Mouse (Mus musculus) hindbrain, embryonic 15.5 days (tissue): ENCODE results near the gene Lgals8. TPM values are rescaled to one million over a fixed set of nuclear protein-coding genes. Genes with fewer than 3 reads are reported as not detected.
"Not testable (repeated sequence)": the region's sequence is repeated elsewhere in the genome, so short reads cannot be mapped to it uniquely, and the experiment has no call there.

Experiments
- ATAC-seq: fragments of 200-750 bp; cut with Nextera tagmentation; 2 replicates; pipeline ENCODE4 v1.8.0; 2017; ENCODE audit warnings: low read depth, moderate number of reproducible peaks, moderate TSS enrichment; ENCODE audit not compliant: low FRiP score
- H3K27ac ChIP-seq: fragments of 300-500 bp; sonication (generic); replicated peaks from 2 replicates; pipeline ENCODE4 v1.5.1; 2015; ENCODE audit warnings: mild to moderate bottlenecking, inconsistent platforms
- H3K27me3 ChIP-seq: fragments of 300-500 bp; sonication (generic); 2 replicates; pipeline ENCODE4 v1.6.1; 2015; ENCODE audit warnings: control low read depth, inconsistent platforms
- H3K36me3 ChIP-seq: fragments of 300-500 bp; sonication (generic); 2 replicates; pipeline ENCODE4 v1.6.1; 2015; ENCODE audit warnings: control low read depth, inconsistent platforms
- H3K4me1 ChIP-seq: fragments of 300-500 bp; sonication (generic); replicated peaks from 2 replicates; pipeline ENCODE4 v1.6.1; 2015; ENCODE audit warnings: control low read depth, inconsistent platforms
- H3K4me2 ChIP-seq: fragments of 300-500 bp; sonication (generic); 2 replicates; pipeline ENCODE4 v1.6.1; 2015; ENCODE audit warnings: moderate library complexity, mild to moderate bottlenecking, inconsistent platforms
- H3K4me3 ChIP-seq: fragments of 300-500 bp; sonication (generic); 2 replicates; pipeline ENCODE4 v1.5.1; 2015; ENCODE audit warnings: mild to moderate bottlenecking, inconsistent platforms
- H3K9ac ChIP-seq: fragments of 300-500 bp; sonication (generic); 2 replicates; pipeline ENCODE4 v1.6.1; 2015; ENCODE audit warnings: inconsistent platforms
- H3K9me3 ChIP-seq: fragments of 300-500 bp; sonication (generic); 2 replicates; pipeline ENCODE4 v1.6.1; 2016; ENCODE audit warnings: control low read depth, inconsistent platforms
- WGBS: fragments of 180-500 bp; shearing (Covaris S2); methylation state at CpG from one replicate; pipeline ENCODE4 v1.1.7; 2015; 5-methylcytosine and 5-hydroxymethylcytosine counted together
- polyA plus RNA-seq: library from polyadenylated mRNA; unstranded; fragments of >200 nt; fragmentation: Nextera tagmentation; extraction: Ambion mirVana; gene quantifications from 2 replicates; pipeline ENCODE4 v1.2.1, GENCODE M21; 2015

The Lgals8 gene
- polyA plus RNA-seq, 1 experiment from 2014 or later: 20.9 TPM

DNA sequence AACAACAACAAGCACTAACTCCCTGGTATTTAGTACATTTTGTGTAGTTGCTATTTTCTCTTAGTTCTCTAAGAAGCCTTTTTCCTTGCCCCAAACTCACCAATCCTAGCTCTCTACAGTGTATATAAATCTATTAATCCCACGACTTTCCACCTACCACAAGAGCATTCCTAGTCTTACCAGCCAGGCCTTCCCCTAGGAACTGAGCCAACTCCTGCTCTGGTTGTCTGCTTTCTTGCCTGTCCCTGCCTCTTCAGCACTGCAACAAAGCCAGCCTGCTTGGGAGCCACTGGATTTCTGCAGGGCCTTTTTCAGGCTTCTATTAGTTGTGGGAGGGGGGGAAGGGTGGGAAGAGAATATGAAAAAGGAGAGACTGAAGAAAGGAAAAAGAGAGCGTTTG lies 20.5 kb upstream of the Lgals8 start:
- no peak overlapping the region for H3K27ac ChIP-seq
- no peak overlapping the region for H3K4me2 ChIP-seq
- H3K4me3 ChIP-seq: no peak overlapping the region
- WGBS: 67% methylated on average over 2 of the region's 2 CpGs
- no peaks in the 10 kb centered on the region for H3K9me3 ChIP-seq
- no peaks in the 10 kb centered on the region for H3K27me3 ChIP-seq
- no peak overlapping the region for H3K9ac ChIP-seq
- no peaks in the 10 kb centered on the region for H3K4me1 ChIP-seq
- H3K36me3 ChIP-seq: no peaks in the 10 kb centered on the region
- ATAC-seq: peak; percentile 42; the same call in 1 of the 2 replicates

DNA sequence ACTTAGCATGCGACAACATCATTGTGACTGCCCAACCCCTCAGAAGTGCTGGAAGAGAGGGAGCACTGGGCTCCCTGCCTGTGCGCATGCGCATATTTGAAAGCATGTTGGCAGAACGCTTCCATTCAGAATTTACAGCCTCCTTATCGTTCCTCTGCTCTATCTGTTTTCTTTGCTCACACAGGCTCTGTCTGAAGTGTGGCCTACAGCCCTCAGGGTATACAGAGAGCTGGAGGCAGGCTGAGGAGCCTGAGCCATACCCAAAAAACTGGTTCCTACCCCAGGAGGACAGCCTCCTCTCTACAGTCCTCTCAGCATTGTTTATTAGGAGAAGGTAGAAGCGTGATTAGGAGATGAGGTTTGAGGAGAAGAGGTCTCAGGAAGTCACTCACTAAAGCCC lies 15.1 kb upstream of the Lgals8 start:
- H3K4me1 ChIP-seq: no peaks in the 10 kb centered on the region
- no peaks in the 10 kb centered on the region for H3K36me3 ChIP-seq
- H3K27me3 ChIP-seq: no peaks in the 10 kb centered on the region
- no peaks in the 10 kb centered on the region for H3K9me3 ChIP-seq
- H3K4me2 ChIP-seq: no peak overlapping the region
- no peak overlapping the region for H3K9ac ChIP-seq
- ATAC-seq: no peak
- no peak overlapping the region for H3K4me3 ChIP-seq
- 78% methylated on average over 6 of the region's 6 CpGs for WGBS
- no peak overlapping the region for H3K27ac ChIP-seq

GRCm38 (mm10) chr13:12478301-12478700 lies 13.6 kb upstream of the Lgals8 start:
- ATAC-seq: no peak
- H3K4me2 ChIP-seq: no peak overlapping the region
- no peaks in the 10 kb centered on the region for H3K9me3 ChIP-seq
- no peak overlapping the region for H3K9ac ChIP-seq
- H3K36me3 ChIP-seq: no peaks in the 10 kb centered on the region
- H3K4me1 ChIP-seq: no peaks in the 10 kb centered on the region
- no peak overlapping the region for H3K4me3 ChIP-seq
- no peak overlapping the region for H3K27ac ChIP-seq
- no peaks in the 10 kb centered on the region for H3K27me3 ChIP-seq
- 81% methylated on average over 15 of the region's 15 CpGs for WGBS

DNA sequence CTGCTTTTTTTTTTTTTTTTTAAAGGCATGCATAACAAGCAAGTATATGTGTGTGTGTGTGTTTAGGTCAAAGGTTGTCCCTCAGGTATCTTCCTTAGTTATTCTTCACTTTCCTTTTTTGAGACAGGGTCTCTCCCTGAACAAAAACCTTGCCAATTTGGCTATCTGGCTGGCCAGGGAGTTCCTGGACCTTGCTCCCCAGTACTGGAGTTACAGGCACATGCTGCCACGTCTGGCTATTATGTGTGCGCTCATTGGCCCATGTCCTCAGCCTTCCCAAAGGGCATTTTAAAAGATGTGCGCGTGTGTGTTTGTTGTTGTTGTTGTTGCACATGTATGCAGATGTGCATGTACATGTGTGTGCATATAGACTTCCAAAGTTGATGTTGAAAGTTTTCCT lies 12.1 kb upstream of the Lgals8 start:
- H3K4me1 ChIP-seq: no peaks in the 10 kb centered on the region
- 88% methylated on average over 4 of the region's 4 CpGs for WGBS

GRCm38 (mm10) chr13:12475239-12475638 lies 10.5 kb upstream of the Lgals8 start:
- Histone ChIP-seq H3K4me1 (no peaks in the 10 kb centered on the region), H3K27ac (no peak overlapping the region), H3K9me3 (no peaks in the 10 kb centered on the region), H3K36me3 (no peaks in the 10 kb centered on the region), H3K4me3 (no peak overlapping the region), H3K4me2 (no peak overlapping the region), H3K27me3 (no peaks in the 10 kb centered on the region), H3K9ac (no peak overlapping the region)
- 93% methylated on average over 6 of the region's 6 CpGs for WGBS
- no peak for ATAC-seq

More for the DNA sequence above, 12.1 kb upstream of the Lgals8 start:
- no peak for ATAC-seq
- H3K9me3 ChIP-seq: no peaks in the 10 kb centered on the region
- no peak overlapping the region for H3K4me2 ChIP-seq
- H3K27ac ChIP-seq: no peak overlapping the region
- H3K36me3 ChIP-seq: no peaks in the 10 kb centered on the region
- H3K27me3 ChIP-seq: no peaks in the 10 kb centered on the region
- H3K4me3 ChIP-seq: no peak overlapping the region
- no peak overlapping the region for H3K9ac ChIP-seq

- H3K36me3 ChIP-seq: no peaks in the 10 kb centered on the region
- ATAC-seq: peak; percentile 88
- no peak overlapping the region for H3K4me2 ChIP-seq
- no peaks in the 10 kb centered on the region for H3K9me3 ChIP-seq
- 36% methylated on average over 8 of the region's 8 CpGs for WGBS
- H3K4me3 ChIP-seq: no peak overlapping the region
- no peaks in the 10 kb centered on the region for H3K27me3 ChIP-seq
- H3K27ac ChIP-seq: no peak overlapping the region
- no peak overlapping the region for H3K9ac ChIP-seq
- no peaks in the 10 kb centered on the region for H3K4me1 ChIP-seq
Observed at GRCm38 (mm10) chr13:12473724-12474378, 9.1 kb upstream of the Lgals8 start.

- Histone ChIP-seq H3K27me3 (no peaks in the 10 kb centered on the region), H3K4me1 (no peaks in the 10 kb centered on the region), H3K4me3 (no peak overlapping the region), H3K9me3 (no peaks in the 10 kb centered on the region), H3K4me2 (no peak overlapping the region), H3K9ac (no peak overlapping the region), H3K36me3 (no peaks in the 10 kb centered on the region), H3K27ac (no peak overlapping the region)
- 91% methylated on average over 1 of the region's 1 CpGs for WGBS
- ATAC-seq: no peak
Observed at GRCm38 (mm10) chr13:12468488-12468887, 3.7 kb upstream of the Lgals8 start.

- not testable (repeated sequence) for H3K4me2 ChIP-seq, H3K27me3 ChIP-seq, H3K27ac ChIP-seq, H3K36me3 ChIP-seq, ATAC-seq, H3K9ac ChIP-seq, H3K4me3 ChIP-seq, H3K9me3 ChIP-seq
- H3K4me1 ChIP-seq: peaks cover 16% of the 10 kb centered on the region
- 89% methylated on average over 6 of the region's 6 CpGs for WGBS
Observed at GRCm38 (mm10) chr13:12464159-12464558, 585 bp downstream of the Lgals8 start.

DNA sequence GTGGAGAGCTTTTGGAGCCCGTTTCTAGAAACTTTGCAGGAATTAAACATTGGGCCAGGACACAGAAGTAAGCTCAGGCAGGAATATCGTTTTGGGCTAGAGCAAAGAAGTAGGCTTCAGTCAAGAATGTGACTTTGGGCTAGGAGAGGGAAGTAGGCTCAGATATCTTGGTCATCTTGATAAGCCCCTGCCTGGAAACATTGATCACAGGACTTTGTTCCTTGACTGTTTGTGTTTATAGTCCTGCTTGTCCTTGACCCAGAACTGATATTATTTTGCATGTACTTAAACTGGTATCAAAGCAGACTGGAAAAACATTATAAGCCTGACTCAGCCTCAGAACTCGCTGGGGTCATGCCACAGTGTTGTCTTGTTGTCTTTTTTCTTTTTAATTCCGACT lies 2.1 kb downstream of the Lgals8 start:
- H3K9ac ChIP-seq: no peak overlapping the region
- no peak overlapping the region for H3K27ac ChIP-seq
- peaks cover 16% of the 10 kb centered on the region for H3K4me1 ChIP-seq
- H3K36me3 ChIP-seq: no peaks in the 10 kb centered on the region
- ATAC-seq: no peak
- no peaks in the 10 kb centered on the region for H3K27me3 ChIP-seq
- 81% methylated on average over 4 of the region's 4 CpGs for WGBS
- H3K4me2 ChIP-seq: no peak overlapping the region
- no peaks in the 10 kb centered on the region for H3K9me3 ChIP-seq
- H3K4me3 ChIP-seq: no peak overlapping the region

GRCm38 (mm10) chr13:12461730-12462119 lies 3.0 kb downstream of the Lgals8 start:
- peak; percentile 67 for ATAC-seq
- peak overlapping the region; percentile 63 for H3K4me3 ChIP-seq
- WGBS: 3% methylated on average over 7 of the region's 7 CpGs

GRCm38 (mm10) chr13:12460881-12461729 lies 3.6 kb downstream of the Lgals8 start:
- Histone ChIP-seq H3K27ac (peak overlapping the region; percentile 75), H3K36me3 (peaks cover 1% of the 10 kb centered on the region; the same call in 1 of the 2 replicates), H3K4me3 (peak overlapping the region; percentile 63), H3K4me2 (peak overlapping the region; percentile 82), H3K4me1 (peaks cover 16% of the 10 kb centered on the region), H3K9ac (peak overlapping the region; percentile 73), H3K9me3 (no peaks in the 10 kb centered on the region), H3K27me3 (no peaks in the 10 kb centered on the region)
- under 1% methylated on average over 59 of the region's 59 CpGs for whole genome bisulfite sequencing
- peak; percentile 95 for ATAC-seq

More at GRCm38 (mm10) chr13:12461730-12462119, 3.0 kb downstream of the Lgals8 start:
- H3K9me3 ChIP-seq: no peaks in the 10 kb centered on the region
- no peaks in the 10 kb centered on the region for H3K27me3 ChIP-seq
- H3K27ac ChIP-seq: peak overlapping the region; percentile 75
- peak overlapping the region; percentile 73 for H3K9ac ChIP-seq
- peak overlapping the region; percentile 82 for H3K4me2 ChIP-seq
- H3K36me3 ChIP-seq: no peaks in the 10 kb centered on the region; the same call in 1 of the 2 replicates
- peaks cover 16% of the 10 kb centered on the region for H3K4me1 ChIP-seq

- Histone ChIP-seq H3K27me3 (no peaks in the 10 kb centered on the region), H3K9ac (peak overlapping the region; percentile 73), H3K9me3 (no peaks in the 10 kb centered on the region), H3K4me3 (peak overlapping the region; percentile 63), H3K27ac (peak overlapping the region; percentile 75), H3K4me2 (peak overlapping the region; percentile 82), H3K4me1 (peaks cover 16% of the 10 kb centered on the region), H3K36me3 (peaks cover 4% of the 10 kb centered on the region; the same call in 1 of the 2 replicates)
- WGBS: 9% methylated on average over 8 of the region's 8 CpGs
- ATAC-seq: peak; percentile 13; the same call in 1 of the 2 replicates
Observed at GRCm38 (mm10) chr13:12460443-12460842, 4.3 kb downstream of the Lgals8 start.
